Mouse (Mus musculus) hindbrain, embryonic 16.5 days (tissue): Measurements from ENCODE around the gene Cdk4. TPM values are rescaled to one million over a fixed set of nuclear protein-coding genes. Genes with fewer than 3 reads are reported as not detected.
A peak's percentile ranks its signal among the peaks of the same experiment; 100 is the strongest.

Experiments
- ATAC-seq: fragments of 200-750 bp; cut with Nextera tagmentation; 2 replicates; pipeline ENCODE4 v1.8.0; 2017; ENCODE audit warnings: moderate TSS enrichment, moderate library complexity
- H3K27ac ChIP-seq: fragments of 300-500 bp; sonication (generic); 2 replicates; pipeline ENCODE4 v1.5.1; 2014; ENCODE audit warnings: low read depth, mild to moderate bottlenecking, control low read depth, low read length, moderate library complexity
- H3K27me3 ChIP-seq: fragments of 300-500 bp; sonication (generic); replicated peaks from 2 replicates; pipeline ENCODE4 v1.6.1; 2014; ENCODE audit warnings: low read length; ENCODE audit not compliant: control insufficient read depth, insufficient read depth
- H3K36me3 ChIP-seq: fragments of 300-500 bp; sonication (generic); 2 replicates; pipeline ENCODE4 v1.6.1; 2014; ENCODE audit warnings: mild to moderate bottlenecking, low read length, moderate library complexity, mixed read lengths; ENCODE audit not compliant: control insufficient read depth, insufficient read depth
- H3K4me1 ChIP-seq: fragments of 300-500 bp; sonication (generic); 2 replicates; pipeline ENCODE4 v1.6.1; 2014; ENCODE audit warnings: low read depth, low read length; ENCODE audit not compliant: control insufficient read depth, insufficient read depth
- H3K4me2 ChIP-seq: fragments of 300-500 bp; sonication (generic); 2 replicates; pipeline ENCODE4 v1.6.1; 2014; ENCODE audit warnings: mild to moderate bottlenecking, low read length, control low read depth, moderate library complexity
- H3K4me3 ChIP-seq: fragments of 300-500 bp; sonication (generic); 2 replicates; pipeline ENCODE4 v1.5.1; 2014; ENCODE audit warnings: mild to moderate bottlenecking, low read length, control low read depth, moderate library complexity
- H3K9ac ChIP-seq: fragments of 300-500 bp; sonication (generic); 2 replicates; pipeline ENCODE4 v1.6.1; 2014; ENCODE audit warnings: low read depth, mild to moderate bottlenecking, control low read depth, low read length, moderate library complexity
- H3K9me3 ChIP-seq: fragments of 300-500 bp; sonication (generic); 2 replicates; pipeline ENCODE4 v1.6.1; 2014; ENCODE audit warnings: mild to moderate bottlenecking, low read length, moderate library complexity; ENCODE audit not compliant: control insufficient read depth
- WGBS: fragments of 180-500 bp; shearing (Covaris S2); extraction: QIAGEN DNeasy Blood & Tissue Kit; methylation state at CpG from one replicate; pipeline ENCODE4 v1.1.7; 2014; 5-methylcytosine and 5-hydroxymethylcytosine counted together
- polyA plus RNA-seq: library from polyadenylated mRNA; unstranded; fragments of >200 nt; fragmentation: Nextera tagmentation; extraction: Ambion mirVana; gene quantifications from 2 replicates; pipeline ENCODE4 v1.2.1, GENCODE M21; 2015

Gene Cdk4
- polyA plus RNA-seq, 1 experiment from 2014 or later: 669 TPM

GRCm38 (mm10) chr10:127077515-127077914, 14.2 kb downstream of the Cdk4 start:
- Histone ChIP-seq H3K4me3 (peak overlapping the region; percentile 83), H3K9ac (peak overlapping the region; percentile 49), H3K36me3 (no peaks in the 10 kb centered on the region), H3K4me2 (peak overlapping the region; percentile 86), H3K27ac (peak overlapping the region; percentile 92), H3K4me1 (peaks cover 33% of the 10 kb centered on the region), H3K9me3 (no peaks in the 10 kb centered on the region), H3K27me3 (no peaks in the 10 kb centered on the region)
- no peak; the same call in 1 of the 2 replicates for ATAC-seq
- WGBS: 8% methylated on average over 10 of the region's 10 CpGs

- peaks cover 33% of the 10 kb centered on the region for H3K4me1 ChIP-seq
- WGBS: 3% methylated on average over 11 of the region's 12 CpGs
- H3K9me3 ChIP-seq: no peaks in the 10 kb centered on the region
- peaks cover 2% of the 10 kb centered on the region; the same call in 1 of the 2 replicates for H3K36me3 ChIP-seq
- peak overlapping the region; percentile 92 for H3K27ac ChIP-seq
- no peaks in the 10 kb centered on the region for H3K27me3 ChIP-seq
- ATAC-seq: peak; percentile 51
- peak overlapping the region; percentile 49 for H3K9ac ChIP-seq
- peak overlapping the region; percentile 86 for H3K4me2 ChIP-seq
- peak overlapping the region; percentile 83 for H3K4me3 ChIP-seq
Measured at GRCm38 (mm10) chr10:127078001-127078676, 14.8 kb downstream of the Cdk4 start.

GRCm38 (mm10) chr10:127078677-127079575, 15.6 kb downstream of the Cdk4 start:
- Histone ChIP-seq H3K27me3 (no peaks in the 10 kb centered on the region), H3K36me3 (peaks cover 6% of the 10 kb centered on the region; the same call in 1 of the 2 replicates), H3K4me1 (peaks cover 33% of the 10 kb centered on the region), H3K9ac (peak overlapping the region; percentile 89), H3K27ac (peak overlapping the region; percentile 92), H3K4me2 (peak overlapping the region; percentile 86), H3K4me3 (peak overlapping the region; percentile 83), H3K9me3 (no peaks in the 10 kb centered on the region)
- peak; percentile 71 for ATAC-seq
- under 1% methylated on average over 35 of the region's 49 CpGs for WGBS

GRCm38 (mm10) chr10:127079665-127080391, 16.5 kb downstream of the Cdk4 start:
- Histone ChIP-seq H3K4me2 (peak overlapping the region; percentile 86), H3K27me3 (no peaks in the 10 kb centered on the region), H3K4me3 (peak overlapping the region; percentile 83), H3K9me3 (no peaks in the 10 kb centered on the region), H3K4me1 (peaks cover 33% of the 10 kb centered on the region), H3K27ac (peak overlapping the region; percentile 92), H3K9ac (peak overlapping the region; percentile 89), H3K36me3 (peaks cover 8% of the 10 kb centered on the region; the same call in 1 of the 2 replicates)
- WGBS: 1% methylated on average over 66 of the region's 70 CpGs
- ATAC-seq: no peak

- Histone ChIP-seq H3K9ac (peak overlapping the region; percentile 89), H3K27ac (no peak overlapping the region; the same call in 1 of the 2 replicates), H3K4me2 (peak overlapping the region; percentile 86), H3K36me3 (peaks cover 8% of the 10 kb centered on the region; the same call in 1 of the 2 replicates), H3K27me3 (no peaks in the 10 kb centered on the region), H3K4me1 (peaks cover 32% of the 10 kb centered on the region), H3K9me3 (no peaks in the 10 kb centered on the region), H3K4me3 (peak overlapping the region; percentile 83)
- ATAC-seq: no peak
- 1% methylated on average over 43 of the region's 48 CpGs for WGBS
Measured at GRCm38 (mm10) chr10:127080901-127081780, 17.8 kb downstream of the Cdk4 start.

- Histone ChIP-seq H3K27ac (no peak overlapping the region), H3K4me1 (peaks cover 28% of the 10 kb centered on the region)
- ATAC-seq: no peak
Measured at GRCm38 (mm10) chr10:127081996-127082620, 18.8 kb downstream of the Cdk4 start.

GRCm38 (mm10) chr10:127083292-127083914, 20.1 kb downstream of the Cdk4 start:
- 35% methylated on average over 8 of the region's 8 CpGs for WGBS
- no peak for ATAC-seq
- no peak overlapping the region for H3K4me3 ChIP-seq
- H3K27me3 ChIP-seq: peaks cover 9% of the 10 kb centered on the region; the same call in 1 of the 2 replicates
- no peak overlapping the region for H3K4me2 ChIP-seq
- H3K4me1 ChIP-seq: peaks cover 24% of the 10 kb centered on the region
- H3K9ac ChIP-seq: no peak overlapping the region
- H3K27ac ChIP-seq: no peak overlapping the region
- H3K36me3 ChIP-seq: peaks cover 19% of the 10 kb centered on the region
- no peaks in the 10 kb centered on the region for H3K9me3 ChIP-seq

More at GRCm38 (mm10) chr10:127081996-127082620, 18.8 kb downstream of the Cdk4 start:
- peaks cover 9% of the 10 kb centered on the region; the same call in 1 of the 2 replicates for H3K36me3 ChIP-seq
- H3K9ac ChIP-seq: peak overlapping the region; percentile 89; the same call in 1 of the 2 replicates
- H3K27me3 ChIP-seq: no peaks in the 10 kb centered on the region
- H3K4me2 ChIP-seq: peak overlapping the region; percentile 86
- WGBS: 21% methylated on average over 8 of the region's 8 CpGs
- H3K4me3 ChIP-seq: peak overlapping the region; percentile 83
- H3K9me3 ChIP-seq: no peaks in the 10 kb centered on the region
